Mouse (Mus musculus) forelimb bud, embryonic 11.5 days (tissue): ENCODE data around the gene Gnas.

Source experiments
- DNase-seq: peaks from one replicate; pipeline ENCODE4 v3.0.0-alpha.2; 2012; ENCODE audit warnings: low read depth, low spot score

Gene Gnas

GRCm38 (mm10) chr2:174359656-174360055 lies 75.5 kb downstream of the Gnas start:
- DNase-seq, result no peak

GRCm38 (mm10) chr2:174366571-174366970 lies 82.5 kb downstream of the Gnas start:
- no peak for DNase-seq

- DNase-seq, result no peak
Measured at GRCm38 (mm10) chr2:174381021-174381420, 96.9 kb downstream of the Gnas start.

- DNase-seq, result no peak
Measured at GRCm38 (mm10) chr2:174391936-174392335, 107.8 kb downstream of the Gnas start.

GRCm38 (mm10) chr2:174392554-174392953 lies 108.4 kb downstream of the Gnas start:
- no peak for DNase-seq

- no peak for DNase-seq
Measured at GRCm38 (mm10) chr2:174393383-174393782, 109.3 kb downstream of the Gnas start.
